Mouse (Mus musculus): ENCODE measurements around the gene 1700025G04Rik.
A peak's percentile ranks its signal among the peaks of the same experiment; 100 is the strongest.

The 1700025G04Rik gene

GRCm38 (mm10) chr1:151899964-151900363 lies 190.0 kb downstream of the 1700025G04Rik start:
- no peak for DNase-seq (ENCODE audit: low spot score)

- DNase-seq (ENCODE audit: low spot score) = no peak
Observed at GRCm38 (mm10) chr1:151895406-151895805, 194.5 kb downstream of the 1700025G04Rik start.

- DNase-seq (ENCODE audit: low spot score) = no peak
Observed at GRCm38 (mm10) chr1:151893976-151894375, 195.9 kb downstream of the 1700025G04Rik start.

GRCm38 (mm10) chr1:151892008-151892407 lies 197.9 kb downstream of the 1700025G04Rik start:
- DNase-seq (ENCODE audit: low spot score) = no peak

- DNase-seq (ENCODE audit: low spot score) = peak; percentile 20
Observed at GRCm38 (mm10) chr1:151891194-151891593, 198.7 kb downstream of the 1700025G04Rik start.

- peak; percentile 26 for DNase-seq (ENCODE audit: low spot score)
Observed at GRCm38 (mm10) chr1:151890041-151890621, 199.8 kb downstream of the 1700025G04Rik start.

- no peak for DNase-seq (ENCODE audit: low spot score)
Observed at GRCm38 (mm10) chr1:151887631-151888030, 202.3 kb downstream of the 1700025G04Rik start.

GRCm38 (mm10) chr1:151887126-151887525 lies 202.8 kb downstream of the 1700025G04Rik start:
- DNase-seq (ENCODE audit: low spot score) = no peak

GRCm38 (mm10) chr1:151886171-151886570 lies 203.8 kb downstream of the 1700025G04Rik start:
- DNase-seq (ENCODE audit: low spot score) = no peak

GRCm38 (mm10) chr1:151881253-151881652 lies 208.7 kb downstream of the 1700025G04Rik start:
- DNase-seq (ENCODE audit: low spot score) = no peak

- no peak for DNase-seq (ENCODE audit: low spot score)
Observed at GRCm38 (mm10) chr1:151880731-151881130, 209.2 kb downstream of the 1700025G04Rik start.

GRCm38 (mm10) chr1:151879966-151880365 lies 210.0 kb downstream of the 1700025G04Rik start:
- no peak for DNase-seq (ENCODE audit: low spot score)

- DNase-seq (ENCODE audit: low spot score) = no peak
Observed at GRCm38 (mm10) chr1:151879308-151879850, 210.5 kb downstream of the 1700025G04Rik start.

- no peak for DNase-seq (ENCODE audit: low spot score)
Observed at GRCm38 (mm10) chr1:151878411-151878810, 211.5 kb downstream of the 1700025G04Rik start.

- DNase-seq (ENCODE audit: low spot score) = no peak
Observed at GRCm38 (mm10) chr1:151872971-151873370, 217.0 kb downstream of the 1700025G04Rik start.

GRCm38 (mm10) chr1:151864326-151864725 lies 225.6 kb downstream of the 1700025G04Rik start:
- no peak for DNase-seq (ENCODE audit: low spot score)

GRCm38 (mm10) chr1:151863797-151864147 lies 226.2 kb downstream of the 1700025G04Rik start:
- peak; percentile 28 for DNase-seq (ENCODE audit: low spot score)

- DNase-seq (ENCODE audit: low spot score) = peak; percentile 48
Observed at GRCm38 (mm10) chr1:151863135-151863796, 226.7 kb downstream of the 1700025G04Rik start.

GRCm38 (mm10) chr1:151862109-151862508 lies 227.8 kb downstream of the 1700025G04Rik start:
- no peak for DNase-seq (ENCODE audit: low spot score)

GRCm38 (mm10) chr1:151861334-151861995 lies 228.5 kb downstream of the 1700025G04Rik start:
- no peak for DNase-seq (ENCODE audit: low spot score)

- DNase-seq (ENCODE audit: low spot score) = no peak
Observed at GRCm38 (mm10) chr1:151858474-151858873, 231.5 kb downstream of the 1700025G04Rik start.

GRCm38 (mm10) chr1:151855561-151855960 lies 234.4 kb downstream of the 1700025G04Rik start:
- no peak for DNase-seq (ENCODE audit: low spot score)

- no peak for DNase-seq (ENCODE audit: low spot score)
Observed at GRCm38 (mm10) chr1:151851976-151852375, 237.9 kb downstream of the 1700025G04Rik start.

Measured in lung, postnatal 25 days (tissue).